Mouse (Mus musculus) MEL (cell line): ENCODE results near the gene D630003M21Rik.

Experiments
- CHD2 ChIP-seq: IDR thresholded peaks from 2 replicates; pipeline ENCODE4 v1.6.1; 2011; ENCODE audit warnings: low read length, improper control_type of control experiment
- CTCF ChIP-seq, 3 experiments: IDR thresholded peaks in 2 of 3; conservative IDR thresholded peaks in 1 of 3; 2 replicates each; pipeline ENCODE4 v1.5.1; 2011 to 2012; ENCODE audit warnings: low read length in 3 of 3, low read depth in 2 of 3, mild to moderate bottlenecking in 2 of 3, improper control_type of control experiment in 1 of 3, inconsistent platforms in 1 of 3, mixed read lengths in 1 of 3, moderate library complexity in 1 of 3; ENCODE audit not compliant: control insufficient read depth in 1 of 3, insufficient read depth in 1 of 3, poor library complexity in 1 of 3, severe bottlenecking in 1 of 3
- ELF1 ChIP-seq: IDR thresholded peaks from 2 replicates; pipeline ENCODE4 v1.6.1; 2014; ENCODE audit warnings: low read depth, mild to moderate bottlenecking, inconsistent platforms, low read length, improper control_type of control experiment, moderate library complexity
- EP300 ChIP-seq, 2 experiments: IDR thresholded peaks; 2 replicates each; pipeline ENCODE4 v1.6.1; 2011; ENCODE audit warnings: improper control_type of control experiment in 2 of 2, low read length in 2 of 2, low read depth in 1 of 2, mild to moderate bottlenecking in 1 of 2
- ETS1 ChIP-seq: IDR thresholded peaks from 2 replicates; pipeline ENCODE4 v1.6.1; 2012; ENCODE audit warnings: low read depth, mild to moderate bottlenecking, inconsistent platforms, low read length, improper control_type of control experiment, moderate library complexity
- GABPA ChIP-seq: IDR thresholded peaks from 2 replicates; pipeline ENCODE4 v1.6.1; 2012; ENCODE audit warnings: low read depth, mild to moderate bottlenecking, inconsistent platforms, low read length, improper control_type of control experiment, moderate library complexity
- MAZ ChIP-seq: IDR thresholded peaks from 2 replicates; pipeline ENCODE4 v1.6.1; 2012; ENCODE audit warnings: low read depth, mild to moderate bottlenecking, inconsistent platforms, low read length, improper control_type of control experiment
- NELFE ChIP-seq: IDR thresholded peaks from 2 replicates; pipeline ENCODE4 v1.6.1; 2011; ENCODE audit warnings: low read depth, low read length, improper control_type of control experiment
- NRF1 ChIP-seq: IDR thresholded peaks from 2 replicates; pipeline ENCODE4 v1.6.1; 2014; ENCODE audit warnings: low read depth, mild to moderate bottlenecking, inconsistent platforms, low read length, improper control_type of control experiment, moderate library complexity; ENCODE audit not compliant: poor library complexity, insufficient read depth, severe bottlenecking
- POLR2A ChIP-seq, 2 experiments: IDR thresholded peaks; 2 replicates each; pipeline ENCODE4 v1.6.1; 2011 to 2012; ENCODE audit warnings: low read length in 2 of 2, mild to moderate bottlenecking in 2 of 2, control low read depth in 1 of 2, improper control_type of control experiment in 1 of 2, low read depth in 1 of 2, moderate library complexity in 1 of 2; ENCODE audit not compliant: control insufficient read depth in 1 of 2, insufficient read depth in 1 of 2, poor library complexity in 1 of 2
- RCOR1 ChIP-seq: IDR thresholded peaks from 2 replicates; pipeline ENCODE4 v1.6.1; 2012; ENCODE audit warnings: low read depth, mild to moderate bottlenecking, inconsistent platforms, low read length, improper control_type of control experiment
- UBTF ChIP-seq: IDR thresholded peaks from 2 replicates; pipeline ENCODE4 v1.6.1; 2012; ENCODE audit warnings: low read depth, mild to moderate bottlenecking, inconsistent platforms, low read length, improper control_type of control experiment, moderate library complexity, borderline replicate concordance; ENCODE audit not compliant: insufficient read depth

- TF ChIP-seq RCOR1 (no peak), CTCF (IDR thresholded peaks at IDR 0.05 in 2 of 3, conservative IDR thresholded peaks at IDR 0.05 in 1 of 3; ENCODE audit: control insufficient read depth in 1 of 3, insufficient read depth in 1 of 3, low read depth in 2 of 3, low read length in 3 of 3, poor library complexity in 1 of 3, severe bottlenecking in 1 of 3) (no peak), UBTF (no peak), GABPA (no peak), POLR2A (IDR thresholded peaks at IDR 0.05; ENCODE audit: control insufficient read depth in 1 of 2, insufficient read depth in 1 of 2, low read depth in 1 of 2, low read length in 2 of 2, poor library complexity in 1 of 2) (no peak), EP300 (IDR thresholded peaks at IDR 0.05; ENCODE audit: low read depth in 1 of 2, low read length in 2 of 2) (no peak), NELFE (no peak), ETS1 (no peak), NRF1 (no peak), MAZ (no peak), CHD2 (no peak), ELF1 (no peak)
Observed at GRCm38 (mm10) chr2:158256894-158257293, 27.9 kb upstream of the D630003M21Rik start.
